Mouse (Mus musculus) MEL (cell line): ENCODE results near the gene Ripor2. TPM values are rescaled to one million over a fixed set of nuclear protein-coding genes. Genes with fewer than 3 reads are reported as not detected.

Experiments used
- DNase-seq: peaks from one replicate; pipeline ENCODE4 v3.0.0; 2011; ENCODE audit warnings: low read depth, low spot score
- H3K27ac ChIP-seq: 2 replicates; pipeline ENCODE4 v1.5.1; 2012; ENCODE audit warnings: low read depth, mild to moderate bottlenecking, control low read depth, low read length, moderate library complexity; ENCODE audit not compliant: control insufficient read depth
- H3K27me3 ChIP-seq, 2 experiments: fragments of 150-350 bp in 1 of 2; sonication (generic) in 1 of 2; 2 replicates each; pipeline ENCODE4 v1.6.1; 2012; ENCODE audit warnings: low read length in 2 of 2, mild to moderate bottlenecking in 2 of 2, improper control_type of control experiment in 1 of 2, moderate library complexity in 1 of 2; ENCODE audit not compliant: insufficient read depth in 2 of 2, control insufficient read depth in 1 of 2
- H3K36me3 ChIP-seq, 2 experiments: 2 replicates each; pipeline ENCODE4 v1.6.1; 2012 to 2014; ENCODE audit warnings: low read length in 2 of 2, improper control_type of control experiment in 1 of 2, inconsistent platforms in 1 of 2, mild to moderate bottlenecking in 1 of 2; ENCODE audit not compliant: insufficient read depth in 2 of 2, control insufficient read depth in 1 of 2
- H3K4me1 ChIP-seq, 2 experiments: fragments of 150-350 bp in 1 of 2; sonication (generic) in 1 of 2; 2 replicates each; pipeline ENCODE4 v1.6.1; 2012; ENCODE audit warnings: low read length in 2 of 2, improper control_type of control experiment in 1 of 2, mild to moderate bottlenecking in 1 of 2; ENCODE audit not compliant: insufficient read depth in 2 of 2, control insufficient read depth in 1 of 2
- H3K4me3 ChIP-seq, 2 experiments: fragments of 150-350 bp in 1 of 2; sonication (generic) in 1 of 2; 2 replicates each; pipeline ENCODE4 v1.5.1; 2012; ENCODE audit warnings: low read depth in 2 of 2, low read length in 2 of 2, mild to moderate bottlenecking in 2 of 2, moderate library complexity in 2 of 2, control low read depth in 1 of 2, improper control_type of control experiment in 1 of 2; ENCODE audit not compliant: control insufficient read depth in 1 of 2, insufficient read depth in 1 of 2
- H3K79me2 ChIP-seq: 2 replicates; pipeline ENCODE4 v1.6.1; 2012; ENCODE audit warnings: mild to moderate bottlenecking, low read length, moderate library complexity; ENCODE audit not compliant: control insufficient read depth, poor library complexity, insufficient read depth
- H3K9ac ChIP-seq: 2 replicates; pipeline ENCODE4 v1.6.1; 2012; ENCODE audit warnings: low read depth, mild to moderate bottlenecking, control low read depth, low read length, moderate library complexity; ENCODE audit not compliant: control insufficient read depth, poor library complexity, severe bottlenecking
- H3K9me3 ChIP-seq: fragments of 150-350 bp; sonication (generic); replicated peaks from 2 replicates; pipeline ENCODE4 v1.6.1; 2012; ENCODE audit warnings: mild to moderate bottlenecking, low read length, improper control_type of control experiment, moderate library complexity; ENCODE audit not compliant: insufficient read depth
- CHD1 ChIP-seq: IDR thresholded peaks from 2 replicates; pipeline ENCODE4 v1.6.1; 2012; ENCODE audit warnings: low read depth, mild to moderate bottlenecking, inconsistent platforms, low read length, improper control_type of control experiment
- CHD2 ChIP-seq: IDR thresholded peaks from 2 replicates; pipeline ENCODE4 v1.6.1; 2011; ENCODE audit warnings: low read length, improper control_type of control experiment
- CTCF ChIP-seq, 3 experiments: IDR thresholded peaks in 2 of 3; conservative IDR thresholded peaks in 1 of 3; 2 replicates each; pipeline ENCODE4 v1.5.1; 2011 to 2012; ENCODE audit warnings: low read length in 3 of 3, low read depth in 2 of 3, mild to moderate bottlenecking in 2 of 3, improper control_type of control experiment in 1 of 3, inconsistent platforms in 1 of 3, mixed read lengths in 1 of 3, moderate library complexity in 1 of 3; ENCODE audit not compliant: control insufficient read depth in 1 of 3, insufficient read depth in 1 of 3, poor library complexity in 1 of 3, severe bottlenecking in 1 of 3
- ELF1 ChIP-seq: IDR thresholded peaks from 2 replicates; pipeline ENCODE4 v1.6.1; 2014; ENCODE audit warnings: low read depth, mild to moderate bottlenecking, inconsistent platforms, low read length, improper control_type of control experiment, moderate library complexity
- KAT2A ChIP-seq: conservative IDR thresholded peaks from 2 replicates; pipeline ENCODE4 v1.6.1; 2012; ENCODE audit warnings: low read depth, low read length, improper control_type of control experiment, inconsistent platforms
- MAFK ChIP-seq: IDR thresholded peaks from 2 replicates; pipeline ENCODE4 v1.6.1; 2011; ENCODE audit warnings: low read depth, mild to moderate bottlenecking, low read length, improper control_type of control experiment, borderline replicate concordance
- MAX ChIP-seq: IDR thresholded peaks from 2 replicates; pipeline ENCODE4 v1.6.1; 2011; ENCODE audit warnings: low read length, improper control_type of control experiment
- MEF2A ChIP-seq: IDR thresholded peaks from 2 replicates; pipeline ENCODE4 v1.6.1; 2014; ENCODE audit warnings: low read depth, mild to moderate bottlenecking, inconsistent platforms, low read length, improper control_type of control experiment; ENCODE audit not compliant: poor library complexity, insufficient replicate concordance, severe bottlenecking; ENCODE audit errors: extremely low read depth
- MYB ChIP-seq: IDR thresholded peaks from 2 replicates; pipeline ENCODE4 v1.6.1; 2011; ENCODE audit warnings: mild to moderate bottlenecking, low read depth, low read length, improper control_type of control experiment
- MYC ChIP-seq: IDR thresholded peaks from 2 replicates; pipeline ENCODE4 v1.6.1; 2011; ENCODE audit warnings: low read depth, mild to moderate bottlenecking, low read length, improper control_type of control experiment, moderate library complexity
- NELFE ChIP-seq: IDR thresholded peaks from 2 replicates; pipeline ENCODE4 v1.6.1; 2011; ENCODE audit warnings: low read depth, low read length, improper control_type of control experiment
- POLR2A ChIP-seq, 2 experiments: IDR thresholded peaks; 2 replicates each; pipeline ENCODE4 v1.6.1; 2011 to 2012; ENCODE audit warnings: low read length in 2 of 2, mild to moderate bottlenecking in 2 of 2, control low read depth in 1 of 2, improper control_type of control experiment in 1 of 2, low read depth in 1 of 2, moderate library complexity in 1 of 2; ENCODE audit not compliant: control insufficient read depth in 1 of 2, insufficient read depth in 1 of 2, poor library complexity in 1 of 2
- POLR2AphosphoS2 ChIP-seq: IDR thresholded peaks from 2 replicates; pipeline ENCODE4 v1.6.1; 2011; ENCODE audit warnings: low read length, improper control_type of control experiment
- RAD21 ChIP-seq: IDR thresholded peaks from 2 replicates; pipeline ENCODE4 v1.6.1; 2011; ENCODE audit warnings: mild to moderate bottlenecking, low read depth, low read length, improper control_type of control experiment
- RCOR1 ChIP-seq: IDR thresholded peaks from 2 replicates; pipeline ENCODE4 v1.6.1; 2012; ENCODE audit warnings: low read depth, mild to moderate bottlenecking, inconsistent platforms, low read length, improper control_type of control experiment
- SIN3A ChIP-seq: IDR thresholded peaks from 2 replicates; pipeline ENCODE4 v1.6.1; 2012; ENCODE audit warnings: low read length, improper control_type of control experiment, inconsistent platforms
- TAL1 ChIP-seq: IDR thresholded peaks from 2 replicates; pipeline ENCODE4 v1.6.1; 2012; ENCODE audit warnings: mild to moderate bottlenecking, inconsistent platforms, low read length, moderate library complexity, mixed read lengths
- TCF12 ChIP-seq: IDR thresholded peaks from 2 replicates; pipeline ENCODE4 v1.6.1; 2014; ENCODE audit warnings: low read depth, mild to moderate bottlenecking, inconsistent platforms, low read length, improper control_type of control experiment, moderate library complexity
- USF1 ChIP-seq: IDR thresholded peaks from 2 replicates; pipeline ENCODE4 v1.6.1; 2014; ENCODE audit warnings: low read depth, mild to moderate bottlenecking, inconsistent platforms, low read length, improper control_type of control experiment, moderate library complexity
- ZC3H11A ChIP-seq: IDR thresholded peaks from 2 replicates; pipeline ENCODE4 v1.6.1; 2012; ENCODE audit warnings: low read depth, mild to moderate bottlenecking, inconsistent platforms, low read length, improper control_type of control experiment
- ZMIZ1 ChIP-seq: IDR thresholded peaks from 2 replicates; pipeline ENCODE4 v1.6.1; 2012; ENCODE audit warnings: low read depth, mild to moderate bottlenecking, inconsistent platforms, low read length, improper control_type of control experiment, moderate library complexity
- ZNF384 ChIP-seq: IDR thresholded peaks from 2 replicates; pipeline ENCODE4 v1.6.1; 2012; ENCODE audit warnings: low read depth, mild to moderate bottlenecking, inconsistent platforms, low read length, improper control_type of control experiment
- polyA plus RNA-seq, 2 experiments: library from polyadenylated mRNA; stranded (reverse) in 1 of 2; unstranded in 1 of 2; fragments of >175 nt in 1 of 2; fragments of >200 nt in 1 of 2; gene quantifications; 2 replicates each; pipeline versions ENCODE4 v1.2.1 to v1.2.4; 2012; ENCODE audit warnings: low replicate concordance in 2 of 2, low read depth in 1 of 2; ENCODE audit not compliant: insufficient read length in 2 of 2, insufficient read depth in 1 of 2, missing spikeins in 1 of 2
- total RNA-seq: library from RNA; depleted of rRNA; stranded (reverse); fragments of 300-350 nt; gene quantifications from 2 replicates; pipeline ENCODE4 v1.2.3, GENCODE M21; 2012

Gene Ripor2
- total and polyA plus RNA-seq, 3 experiments = 13.5 to 18.5 TPM; not detected in 1

GRCm38 (mm10) chr13:24585369-24585768 is 3.4 kb downstream of the Ripor2 start:
- H3K36me3 ChIP-seq = peaks cover 0 to 3% of the 10 kb centered on the region in 2 experiments; a peak in 2 of 4 replicates
- no peak for TF ChIP-seq ZC3H11A
- no peak for TF ChIP-seq MEF2A
- H3K9me3 ChIP-seq = no peaks in the 10 kb centered on the region
- H3K9ac ChIP-seq = no peak overlapping the region
- H3K27ac ChIP-seq = no peak overlapping the region
- H3K79me2 ChIP-seq = no peaks in the 10 kb centered on the region
- H3K27me3 ChIP-seq = no peaks in the 10 kb centered on the region
- H3K4me3 ChIP-seq = no peak overlapping the region
- H3K4me1 ChIP-seq = no peaks in the 10 kb centered on the region
- DNase-seq = no peak

GRCm38 (mm10) chr13:24587192-24587895 is 5.4 kb downstream of the Ripor2 start:
- no peaks in the 10 kb centered on the region; a peak in 2 of 4 replicates for H3K36me3 ChIP-seq

GRCm38 (mm10) chr13:24588603-24589002 is 6.6 kb downstream of the Ripor2 start:
- Histone ChIP-seq H3K36me3 (peaks cover 0 to 4% of the 10 kb centered on the region in 2 experiments; a peak in 2 of 4 replicates), H3K27ac (no peak overlapping the region), H3K9me3 (no peaks in the 10 kb centered on the region)

More at GRCm38 (mm10) chr13:24587192-24587895, 5.4 kb downstream of the Ripor2 start:
- H3K27me3 ChIP-seq = no peaks in the 10 kb centered on the region
- H3K9me3 ChIP-seq = no peaks in the 10 kb centered on the region
- H3K9ac ChIP-seq = no peak overlapping the region
- no peaks in the 10 kb centered on the region for H3K4me1 ChIP-seq
- no peaks in the 10 kb centered on the region for H3K79me2 ChIP-seq
- H3K27ac ChIP-seq = no peak overlapping the region
- no peak for DNase-seq
- no peak overlapping the region for H3K4me3 ChIP-seq
- TF ChIP-seq RAD21 (no peak), ZC3H11A (no peak), ELF1 (no peak), MYC (no peak), SIN3A (no peak), CTCF (IDR thresholded peaks at IDR 0.05 in 2 of 3, conservative IDR thresholded peaks at IDR 0.05 in 1 of 3; ENCODE audit: control insufficient read depth in 1 of 3, insufficient read depth in 1 of 3, low read depth in 2 of 3, low read length in 3 of 3, poor library complexity in 1 of 3, severe bottlenecking in 1 of 3) (no peak), MAX (no peak)

More at GRCm38 (mm10) chr13:24588603-24589002, 6.6 kb downstream of the Ripor2 start:
- no peak overlapping the region for H3K9ac ChIP-seq
- H3K4me3 ChIP-seq = no peak overlapping the region
- no peaks in the 10 kb centered on the region for H3K79me2 ChIP-seq
- TF ChIP-seq KAT2A = no peak
- TF ChIP-seq POLR2A (IDR thresholded peaks at IDR 0.05; ENCODE audit: control insufficient read depth in 1 of 2, insufficient read depth in 1 of 2, low read depth in 1 of 2, low read length in 2 of 2, poor library complexity in 1 of 2) = no peak
- no peak for TF ChIP-seq NELFE
- TF ChIP-seq CHD2 = no peak
- TF ChIP-seq ZMIZ1 = no peak
- TF ChIP-seq CHD1 = no peak
- TF ChIP-seq TAL1 = no peak
- no peak for TF ChIP-seq RCOR1
- TF ChIP-seq MYB = no peak
- TF ChIP-seq TCF12 = no peak
- TF ChIP-seq ZNF384 = no peak
- TF ChIP-seq MAX = no peak
- TF ChIP-seq POLR2AphosphoS2 = no peak
- no peak for TF ChIP-seq MAFK
- no peak for TF ChIP-seq MEF2A
- no peak for TF ChIP-seq USF1
- H3K27me3 ChIP-seq = no peaks in the 10 kb centered on the region
- no peak for DNase-seq
- H3K4me1 ChIP-seq = no peaks in the 10 kb centered on the region
